Mouse (Mus musculus): ENCODE measurements around the gene 2010300C02Rik.

The 2010300C02Rik gene

DNA sequence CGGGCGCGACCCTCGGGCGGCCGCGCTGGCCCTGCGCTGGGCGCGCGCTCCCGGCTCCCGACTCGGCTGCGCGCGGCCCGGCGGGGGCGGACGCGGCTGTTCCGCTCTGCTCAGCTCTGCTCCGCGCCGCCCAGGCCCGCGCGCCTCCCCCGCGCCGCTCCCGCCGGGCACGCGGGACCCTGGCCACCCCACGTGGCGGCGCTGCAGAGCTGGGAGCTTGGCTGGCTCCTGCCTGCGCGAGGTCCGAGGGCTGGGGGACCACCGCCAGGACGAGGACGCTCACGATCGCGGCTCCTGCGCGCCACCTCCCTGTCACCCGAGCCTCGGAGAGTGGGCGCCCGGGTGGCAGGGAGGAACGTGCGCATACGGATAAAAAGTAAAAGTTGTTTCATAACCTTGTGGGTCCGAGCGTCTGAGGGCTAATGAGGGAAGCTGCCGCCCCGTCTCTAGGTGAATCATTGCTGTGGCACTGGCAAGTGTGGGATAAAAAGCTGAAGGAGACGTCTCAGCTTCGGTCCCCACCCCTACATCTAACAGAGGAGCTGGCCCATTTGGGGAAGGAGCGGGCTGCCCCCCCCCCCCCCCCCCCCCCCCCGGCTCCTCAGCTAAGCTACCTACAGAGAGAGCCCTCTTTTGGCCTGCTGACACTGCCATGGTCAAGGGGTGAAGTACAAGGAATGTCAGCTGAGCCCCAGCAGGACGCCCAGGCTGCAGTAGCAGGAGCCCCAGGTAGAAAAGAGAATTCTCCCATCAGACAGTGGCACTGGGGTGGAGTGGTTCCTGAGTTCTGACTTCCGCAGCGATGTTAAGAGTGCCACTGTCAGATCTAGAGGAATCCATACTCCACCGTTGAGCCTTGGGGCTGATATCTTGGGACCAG lies at the start of gene 2010300C02Rik:
Gene 2010300C02Rik, minus strand, starts transcription at position 325 of the 880 bp plus-strand sequence.
- Histone ChIP-seq H3K27me3 (ENCODE audit: insufficient read depth, low read length) (peaks cover 53% of the 10 kb centered on the region), H3K4me1 (replicated peaks; ENCODE audit: low read depth, low read length) (peaks cover 17% of the 10 kb centered on the region), H3K36me3 (ENCODE audit: insufficient read depth, low read length) (no peaks in the 10 kb centered on the region), H3K9me3 (ENCODE audit: low read length) (no peaks in the 10 kb centered on the region), H3K4me3 (replicated peaks; ENCODE audit: low read length) (peak within 1 kb of the TSS; percentile 85)
- TF ChIP-seq NANOG (IDR thresholded peaks at IDR 0.05; ENCODE audit: borderline replicate concordance, low read length) (no peak), CTCF (conservative IDR thresholded peaks at IDR 0.05; ENCODE audit: low read length) (no peak), POU5F1 (IDR thresholded peaks at IDR 0.05; ENCODE audit: borderline replicate concordance, low read length) (no peak)

DNA sequence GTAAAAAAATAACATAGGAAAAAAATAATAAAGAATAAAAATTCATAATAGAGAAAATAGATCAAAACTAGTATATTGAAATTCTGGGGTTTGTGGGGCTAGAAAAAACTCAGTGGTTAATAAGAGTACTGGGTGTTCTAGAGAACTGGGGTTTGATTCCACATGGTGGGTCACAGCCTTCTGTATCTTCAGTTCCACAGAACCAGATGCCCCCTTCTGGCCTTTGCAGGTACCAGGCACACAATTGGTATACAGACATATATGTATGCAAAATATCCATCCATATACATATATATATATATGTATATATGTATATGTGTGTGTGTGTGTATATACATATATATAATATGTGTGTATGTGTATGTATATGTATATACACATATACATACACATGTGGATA lies 39.5 kb upstream of the 2010300C02Rik start:
- Histone ChIP-seq H3K27me3 (ENCODE audit: insufficient read depth, low read length) (no peaks in the 10 kb centered on the region), H3K36me3 (ENCODE audit: insufficient read depth, low read length) (no peaks in the 10 kb centered on the region), H3K4me3 (replicated peaks; ENCODE audit: low read length) (no peak overlapping the region), H3K4me1 (replicated peaks; ENCODE audit: low read depth, low read length) (no peaks in the 10 kb centered on the region), H3K9me3 (ENCODE audit: low read length) (no peaks in the 10 kb centered on the region)
- TF ChIP-seq NANOG (IDR thresholded peaks at IDR 0.05; ENCODE audit: borderline replicate concordance, low read length): no peak
- TF ChIP-seq POU5F1 (IDR thresholded peaks at IDR 0.05; ENCODE audit: borderline replicate concordance, low read length): no peak
- no peak for TF ChIP-seq CTCF (conservative IDR thresholded peaks at IDR 0.05; ENCODE audit: low read length)

DNA sequence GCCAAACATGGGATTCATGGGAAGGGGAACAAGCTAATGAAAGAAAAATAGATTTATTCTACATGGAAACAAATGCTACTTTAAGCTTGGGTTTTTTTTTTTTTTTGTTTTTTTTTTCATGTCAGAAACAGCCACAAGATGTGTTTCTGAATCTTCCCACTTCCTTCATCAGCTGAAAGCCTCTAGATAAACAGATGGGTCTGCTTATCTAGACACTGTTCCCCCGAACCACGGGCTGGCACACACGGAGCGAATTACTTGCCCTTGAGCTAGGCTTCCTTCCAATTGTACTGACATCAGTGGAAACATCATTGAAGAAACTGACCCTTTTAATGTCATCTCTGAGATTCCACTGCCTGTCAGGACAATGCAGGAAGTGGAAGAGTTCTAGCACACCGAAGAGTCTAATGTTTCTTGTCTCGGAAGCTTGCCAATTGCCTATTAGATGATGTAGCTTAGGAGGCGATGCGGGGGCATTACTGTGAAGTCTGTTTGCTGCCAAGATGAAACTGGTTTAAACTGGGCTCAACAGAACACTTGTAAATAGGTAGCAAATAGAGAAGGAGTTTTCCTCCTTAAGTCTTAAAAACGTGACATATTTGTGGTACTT lies 24.9 kb upstream of the 2010300C02Rik start:
- H3K9me3 ChIP-seq (ENCODE audit: low read length): no peaks in the 10 kb centered on the region; the same call in 1 of the 2 replicates
- H3K27me3 ChIP-seq (ENCODE audit: insufficient read depth, low read length): no peaks in the 10 kb centered on the region
- H3K36me3 ChIP-seq (ENCODE audit: insufficient read depth, low read length): no peaks in the 10 kb centered on the region
- TF ChIP-seq CTCF (conservative IDR thresholded peaks at IDR 0.05; ENCODE audit: low read length) (no peak), POU5F1 (IDR thresholded peaks at IDR 0.05; ENCODE audit: borderline replicate concordance, low read length) (no peak), NANOG (IDR thresholded peaks at IDR 0.05; ENCODE audit: borderline replicate concordance, low read length) (no peak)
- no peak overlapping the region for H3K4me3 ChIP-seq (replicated peaks; ENCODE audit: low read length)
- no peaks in the 10 kb centered on the region for H3K4me1 ChIP-seq (replicated peaks; ENCODE audit: low read depth, low read length)

GRCm38 (mm10) chr1:37742602-37743270 lies 22.9 kb upstream of the 2010300C02Rik start:
- H3K4me1 ChIP-seq (replicated peaks; ENCODE audit: low read depth, low read length): no peaks in the 10 kb centered on the region
- no peaks in the 10 kb centered on the region for H3K36me3 ChIP-seq (ENCODE audit: insufficient read depth, low read length)
- no peaks in the 10 kb centered on the region; the same call in 1 of the 2 replicates for H3K9me3 ChIP-seq (ENCODE audit: low read length)
- TF ChIP-seq POU5F1 (IDR thresholded peaks at IDR 0.05; ENCODE audit: borderline replicate concordance, low read length): no peak
- no peak for TF ChIP-seq NANOG (IDR thresholded peaks at IDR 0.05; ENCODE audit: borderline replicate concordance, low read length)
- TF ChIP-seq CTCF (conservative IDR thresholded peaks at IDR 0.05; ENCODE audit: low read length): no peak
- H3K4me3 ChIP-seq (replicated peaks; ENCODE audit: low read length): no peak overlapping the region
- no peaks in the 10 kb centered on the region for H3K27me3 ChIP-seq (ENCODE audit: insufficient read depth, low read length)

DNA sequence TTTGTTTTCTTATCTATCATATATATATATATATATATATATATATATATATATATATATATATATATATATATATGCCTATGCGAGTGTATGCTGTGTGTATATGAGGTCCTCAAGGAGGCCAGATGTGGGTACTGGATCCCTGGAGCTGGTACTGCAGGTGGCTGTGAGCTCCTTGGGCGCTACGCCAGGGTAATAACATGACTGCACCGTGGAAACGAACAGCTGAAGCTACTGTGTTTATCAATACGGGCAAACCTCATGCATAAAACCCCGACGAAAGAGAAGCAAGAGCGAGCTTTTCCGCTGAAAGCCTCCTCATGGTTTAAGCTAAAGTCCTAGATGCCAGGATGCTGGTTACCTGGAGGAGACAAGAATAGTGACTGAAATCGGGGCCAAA lies 22.2 kb upstream of the 2010300C02Rik start:
- H3K9me3 ChIP-seq (ENCODE audit: low read length): no peaks in the 10 kb centered on the region
- no peaks in the 10 kb centered on the region for H3K4me1 ChIP-seq (replicated peaks; ENCODE audit: low read depth, low read length)
- no peak overlapping the region for H3K4me3 ChIP-seq (replicated peaks; ENCODE audit: low read length)
- TF ChIP-seq POU5F1 (IDR thresholded peaks at IDR 0.05; ENCODE audit: borderline replicate concordance, low read length): no peak
- TF ChIP-seq CTCF (conservative IDR thresholded peaks at IDR 0.05; ENCODE audit: low read length): no peak
- no peak for TF ChIP-seq NANOG (IDR thresholded peaks at IDR 0.05; ENCODE audit: borderline replicate concordance, low read length)
- H3K36me3 ChIP-seq (ENCODE audit: insufficient read depth, low read length): no peaks in the 10 kb centered on the region
- no peaks in the 10 kb centered on the region for H3K27me3 ChIP-seq (ENCODE audit: insufficient read depth, low read length)

- H3K4me1 ChIP-seq (replicated peaks; ENCODE audit: low read depth, low read length): no peaks in the 10 kb centered on the region
- H3K27me3 ChIP-seq (ENCODE audit: insufficient read depth, low read length): no peaks in the 10 kb centered on the region
These were observed 20.4 kb upstream of the 2010300C02Rik start for GRCm38 (mm10) chr1:37740161-37740802.

GRCm38 (mm10) chr1:37738895-37739294 lies 19.0 kb upstream of the 2010300C02Rik start:
- no peaks in the 10 kb centered on the region for H3K36me3 ChIP-seq (ENCODE audit: insufficient read depth, low read length)
- no peaks in the 10 kb centered on the region for H3K9me3 ChIP-seq (ENCODE audit: low read length)
- H3K4me1 ChIP-seq (replicated peaks; ENCODE audit: low read depth, low read length): no peaks in the 10 kb centered on the region
- no peak for TF ChIP-seq POU5F1 (IDR thresholded peaks at IDR 0.05; ENCODE audit: borderline replicate concordance, low read length)
- TF ChIP-seq NANOG (IDR thresholded peaks at IDR 0.05; ENCODE audit: borderline replicate concordance, low read length): no peak
- TF ChIP-seq CTCF (conservative IDR thresholded peaks at IDR 0.05; ENCODE audit: low read length): no peak
- no peaks in the 10 kb centered on the region for H3K27me3 ChIP-seq (ENCODE audit: insufficient read depth, low read length)
- H3K4me3 ChIP-seq (replicated peaks; ENCODE audit: low read length): no peak overlapping the region

More at GRCm38 (mm10) chr1:37740161-37740802, 20.4 kb upstream of the 2010300C02Rik start:
- no peak for TF ChIP-seq POU5F1 (IDR thresholded peaks at IDR 0.05; ENCODE audit: borderline replicate concordance, low read length)
- TF ChIP-seq NANOG (IDR thresholded peaks at IDR 0.05; ENCODE audit: borderline replicate concordance, low read length): no peak
- no peak for TF ChIP-seq CTCF (conservative IDR thresholded peaks at IDR 0.05; ENCODE audit: low read length)
- Histone ChIP-seq H3K4me3 (replicated peaks; ENCODE audit: low read length) (no peak overlapping the region), H3K36me3 (ENCODE audit: insufficient read depth, low read length) (no peaks in the 10 kb centered on the region), H3K9me3 (ENCODE audit: low read length) (no peaks in the 10 kb centered on the region)

DNA sequence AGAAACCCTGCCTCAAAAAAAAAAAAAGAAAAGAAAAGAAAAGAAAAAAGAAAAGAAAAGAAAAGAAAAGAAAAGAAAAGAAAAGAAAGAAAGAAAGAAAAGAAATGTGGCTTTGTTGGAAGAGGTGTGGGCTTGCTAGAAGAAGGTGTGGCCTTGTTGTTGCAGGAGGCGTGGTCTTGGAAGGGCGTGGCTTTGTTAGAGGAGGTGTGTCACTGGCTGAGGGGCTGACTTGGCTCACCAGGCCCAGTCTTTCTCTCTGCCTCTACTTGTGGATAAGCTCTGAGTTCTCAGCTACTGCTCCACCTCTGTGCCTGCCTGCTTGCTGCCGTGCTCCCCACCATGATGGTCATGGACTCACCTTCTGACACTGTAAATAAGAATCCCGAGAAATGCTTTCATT lies 17.2 kb upstream of the 2010300C02Rik start:
- TF ChIP-seq NANOG (IDR thresholded peaks at IDR 0.05; ENCODE audit: borderline replicate concordance, low read length) (no peak), CTCF (conservative IDR thresholded peaks at IDR 0.05; ENCODE audit: low read length) (no peak), POU5F1 (IDR thresholded peaks at IDR 0.05; ENCODE audit: borderline replicate concordance, low read length) (no peak)

More for the DNA sequence above, 17.2 kb upstream of the 2010300C02Rik start:
- no peaks in the 10 kb centered on the region for H3K36me3 ChIP-seq (ENCODE audit: insufficient read depth, low read length)
- no peaks in the 10 kb centered on the region for H3K4me1 ChIP-seq (replicated peaks; ENCODE audit: low read depth, low read length)
- no peaks in the 10 kb centered on the region for H3K9me3 ChIP-seq (ENCODE audit: low read length)
- H3K4me3 ChIP-seq (replicated peaks; ENCODE audit: low read length): no peak overlapping the region
- no peaks in the 10 kb centered on the region for H3K27me3 ChIP-seq (ENCODE audit: insufficient read depth, low read length)
